Mouse (Mus musculus) MEL (cell line): ENCODE data around the gene Atp5l. TPM values are rescaled to one million over a fixed set of nuclear protein-coding genes. Genes with fewer than 3 reads are reported as not detected.
A peak's percentile ranks its signal among the peaks of the same experiment; 100 is the strongest.

ENCODE experiments used
- DNase-seq: peaks from one replicate; pipeline ENCODE4 v3.0.0; 2011; ENCODE audit warnings: low read depth, low spot score
- H3K27ac ChIP-seq: 2 replicates; pipeline ENCODE4 v1.5.1; 2012; ENCODE audit warnings: low read depth, mild to moderate bottlenecking, control low read depth, low read length, moderate library complexity; ENCODE audit not compliant: control insufficient read depth
- H3K27me3 ChIP-seq, 2 experiments: fragments of 150-350 bp in 1 of 2; sonication (generic) in 1 of 2; 2 replicates each; pipeline ENCODE4 v1.6.1; 2012; ENCODE audit warnings: low read length in 2 of 2, mild to moderate bottlenecking in 2 of 2, improper control_type of control experiment in 1 of 2, moderate library complexity in 1 of 2; ENCODE audit not compliant: insufficient read depth in 2 of 2, control insufficient read depth in 1 of 2
- H3K36me3 ChIP-seq, 2 experiments: 2 replicates each; pipeline ENCODE4 v1.6.1; 2012 to 2014; ENCODE audit warnings: low read length in 2 of 2, improper control_type of control experiment in 1 of 2, inconsistent platforms in 1 of 2, mild to moderate bottlenecking in 1 of 2; ENCODE audit not compliant: insufficient read depth in 2 of 2, control insufficient read depth in 1 of 2
- H3K4me1 ChIP-seq, 2 experiments: fragments of 150-350 bp in 1 of 2; sonication (generic) in 1 of 2; 2 replicates each; pipeline ENCODE4 v1.6.1; 2012; ENCODE audit warnings: low read length in 2 of 2, improper control_type of control experiment in 1 of 2, mild to moderate bottlenecking in 1 of 2; ENCODE audit not compliant: insufficient read depth in 2 of 2, control insufficient read depth in 1 of 2
- H3K4me3 ChIP-seq, 2 experiments: fragments of 150-350 bp in 1 of 2; sonication (generic) in 1 of 2; 2 replicates each; pipeline ENCODE4 v1.5.1; 2012; ENCODE audit warnings: low read depth in 2 of 2, low read length in 2 of 2, mild to moderate bottlenecking in 2 of 2, moderate library complexity in 2 of 2, control low read depth in 1 of 2, improper control_type of control experiment in 1 of 2; ENCODE audit not compliant: control insufficient read depth in 1 of 2, insufficient read depth in 1 of 2
- H3K79me2 ChIP-seq: 2 replicates; pipeline ENCODE4 v1.6.1; 2012; ENCODE audit warnings: mild to moderate bottlenecking, low read length, moderate library complexity; ENCODE audit not compliant: control insufficient read depth, poor library complexity, insufficient read depth
- H3K9ac ChIP-seq: 2 replicates; pipeline ENCODE4 v1.6.1; 2012; ENCODE audit warnings: low read depth, mild to moderate bottlenecking, control low read depth, low read length, moderate library complexity; ENCODE audit not compliant: control insufficient read depth, poor library complexity, severe bottlenecking
- H3K9me3 ChIP-seq: fragments of 150-350 bp; sonication (generic); replicated peaks from 2 replicates; pipeline ENCODE4 v1.6.1; 2012; ENCODE audit warnings: mild to moderate bottlenecking, low read length, improper control_type of control experiment, moderate library complexity; ENCODE audit not compliant: insufficient read depth
- BHLHE40 ChIP-seq: IDR thresholded peaks from 2 replicates; pipeline ENCODE4 v1.6.1; 2012; ENCODE audit warnings: low read depth, mild to moderate bottlenecking, inconsistent platforms, low read length, improper control_type of control experiment, borderline replicate concordance
- CHD1 ChIP-seq: IDR thresholded peaks from 2 replicates; pipeline ENCODE4 v1.6.1; 2012; ENCODE audit warnings: low read depth, mild to moderate bottlenecking, inconsistent platforms, low read length, improper control_type of control experiment
- CTCF ChIP-seq, 3 experiments: IDR thresholded peaks in 2 of 3; conservative IDR thresholded peaks in 1 of 3; 2 replicates each; pipeline ENCODE4 v1.5.1; 2011 to 2012; ENCODE audit warnings: low read length in 3 of 3, low read depth in 2 of 3, mild to moderate bottlenecking in 2 of 3, improper control_type of control experiment in 1 of 3, inconsistent platforms in 1 of 3, mixed read lengths in 1 of 3, moderate library complexity in 1 of 3; ENCODE audit not compliant: control insufficient read depth in 1 of 3, insufficient read depth in 1 of 3, poor library complexity in 1 of 3, severe bottlenecking in 1 of 3
- E2F4 ChIP-seq: IDR thresholded peaks from 2 replicates; pipeline ENCODE4 v1.6.1; 2011; ENCODE audit warnings: low read depth, low read length, improper control_type of control experiment, borderline replicate concordance
- EP300 ChIP-seq, 2 experiments: IDR thresholded peaks; 2 replicates each; pipeline ENCODE4 v1.6.1; 2011; ENCODE audit warnings: improper control_type of control experiment in 2 of 2, low read length in 2 of 2, low read depth in 1 of 2, mild to moderate bottlenecking in 1 of 2
- ETS1 ChIP-seq: IDR thresholded peaks from 2 replicates; pipeline ENCODE4 v1.6.1; 2012; ENCODE audit warnings: low read depth, mild to moderate bottlenecking, inconsistent platforms, low read length, improper control_type of control experiment, moderate library complexity
- MEF2A ChIP-seq: IDR thresholded peaks from 2 replicates; pipeline ENCODE4 v1.6.1; 2014; ENCODE audit warnings: low read depth, mild to moderate bottlenecking, inconsistent platforms, low read length, improper control_type of control experiment; ENCODE audit not compliant: poor library complexity, insufficient replicate concordance, severe bottlenecking; ENCODE audit errors: extremely low read depth
- MYB ChIP-seq: IDR thresholded peaks from 2 replicates; pipeline ENCODE4 v1.6.1; 2011; ENCODE audit warnings: mild to moderate bottlenecking, low read depth, low read length, improper control_type of control experiment
- MYC ChIP-seq: IDR thresholded peaks from 2 replicates; pipeline ENCODE4 v1.6.1; 2011; ENCODE audit warnings: low read depth, mild to moderate bottlenecking, low read length, improper control_type of control experiment, moderate library complexity
- NRF1 ChIP-seq: IDR thresholded peaks from 2 replicates; pipeline ENCODE4 v1.6.1; 2014; ENCODE audit warnings: low read depth, mild to moderate bottlenecking, inconsistent platforms, low read length, improper control_type of control experiment, moderate library complexity; ENCODE audit not compliant: poor library complexity, insufficient read depth, severe bottlenecking
- SIN3A ChIP-seq: IDR thresholded peaks from 2 replicates; pipeline ENCODE4 v1.6.1; 2012; ENCODE audit warnings: low read length, improper control_type of control experiment, inconsistent platforms
- SMC3 ChIP-seq: IDR thresholded peaks from 2 replicates; pipeline ENCODE4 v1.6.1; 2011; ENCODE audit warnings: low read depth, low read length, improper control_type of control experiment
- TAL1 ChIP-seq: IDR thresholded peaks from 2 replicates; pipeline ENCODE4 v1.6.1; 2012; ENCODE audit warnings: mild to moderate bottlenecking, inconsistent platforms, low read length, moderate library complexity, mixed read lengths
- TBP ChIP-seq: IDR thresholded peaks from 2 replicates; pipeline ENCODE4 v1.8.0; 2011; ENCODE audit warnings: low read depth, low read length, improper control_type of control experiment
- TCF12 ChIP-seq: IDR thresholded peaks from 2 replicates; pipeline ENCODE4 v1.6.1; 2014; ENCODE audit warnings: low read depth, mild to moderate bottlenecking, inconsistent platforms, low read length, improper control_type of control experiment, moderate library complexity
- UBTF ChIP-seq: IDR thresholded peaks from 2 replicates; pipeline ENCODE4 v1.6.1; 2012; ENCODE audit warnings: low read depth, mild to moderate bottlenecking, inconsistent platforms, low read length, improper control_type of control experiment, moderate library complexity, borderline replicate concordance; ENCODE audit not compliant: insufficient read depth
- USF2 ChIP-seq, 2 experiments: IDR thresholded peaks; 2 replicates each; pipeline ENCODE4 v1.6.1; 2011 to 2012; ENCODE audit warnings: improper control_type of control experiment in 2 of 2, low read length in 2 of 2, borderline replicate concordance in 1 of 2, inconsistent platforms in 1 of 2, low read depth in 1 of 2, mild to moderate bottlenecking in 1 of 2; ENCODE audit not compliant: insufficient read depth in 1 of 2
- ZMIZ1 ChIP-seq: IDR thresholded peaks from 2 replicates; pipeline ENCODE4 v1.6.1; 2012; ENCODE audit warnings: low read depth, mild to moderate bottlenecking, inconsistent platforms, low read length, improper control_type of control experiment, moderate library complexity
- ZNF384 ChIP-seq: IDR thresholded peaks from 2 replicates; pipeline ENCODE4 v1.6.1; 2012; ENCODE audit warnings: low read depth, mild to moderate bottlenecking, inconsistent platforms, low read length, improper control_type of control experiment
- polyA plus RNA-seq, 2 experiments: library from polyadenylated mRNA; stranded (reverse) in 1 of 2; unstranded in 1 of 2; fragments of >175 nt in 1 of 2; fragments of >200 nt in 1 of 2; gene quantifications; 2 replicates each; pipeline versions ENCODE4 v1.2.1 to v1.2.4; 2012; ENCODE audit warnings: low replicate concordance in 2 of 2, low read depth in 1 of 2; ENCODE audit not compliant: insufficient read length in 2 of 2, insufficient read depth in 1 of 2, missing spikeins in 1 of 2
- total RNA-seq: library from RNA; depleted of rRNA; stranded (reverse); fragments of 300-350 nt; gene quantifications from 2 replicates; pipeline ENCODE4 v1.2.3, GENCODE M21; 2012

Atp5l gene
- total and polyA plus RNA-seq, 3 experiments = 320 to 719 TPM; not detected in 1

GRCm38 (mm10) chr9:44880309-44881081, 40.0 kb downstream of the Atp5l start:
- no peak for TF ChIP-seq ETS1
- 0 out of 2 replicates have a peak, but pooled peaks have one; percentile 47 for TF ChIP-seq CHD1
- TF ChIP-seq, all 39 proteins: peak for 1
- Histone ChIP-seq H3K27me3 (peaks cover 0 to 1% of the 10 kb centered on the region in 2 experiments; a peak in 1 of 4 replicates), H3K4me1 (peaks cover 2 to 9% of the 10 kb centered on the region in 2 experiments; a peak in 2 of 4 replicates), H3K9ac (peak overlapping the region; percentile 95), H3K27ac (peak overlapping the region; percentile 50), H3K4me3 (peak overlapping the region; percentile 88 to 97), H3K9me3 (no peaks in the 10 kb centered on the region), H3K36me3 (peaks cover 5 to 10% of the 10 kb centered on the region in 2 experiments), H3K79me2 (peaks cover 53% of the 10 kb centered on the region)
- DNase-seq = peak; percentile 29

GRCm38 (mm10) chr9:44879694-44880271, 40.8 kb downstream of the Atp5l start:
- Histone ChIP-seq H3K9me3 (no peaks in the 10 kb centered on the region), H3K27ac (peak overlapping the region; percentile 41), H3K36me3 (peaks cover 5 to 10% of the 10 kb centered on the region in 2 experiments), H3K9ac (peak overlapping the region; percentile 95), H3K4me1 (peaks cover 2 to 9% of the 10 kb centered on the region in 2 experiments; a peak in 2 of 4 replicates), H3K79me2 (peaks cover 58% of the 10 kb centered on the region), H3K27me3 (no peaks in the 10 kb centered on the region), H3K4me3 (peak overlapping the region; percentile 88 to 97)
- peak; percentile 58 for DNase-seq
- TF ChIP-seq MYB (no peak), SIN3A (peak; percentile 27; the same call in 1 of the 2 replicates)

- Histone ChIP-seq H3K27ac (peak overlapping the region; percentile 41), H3K79me2 (peaks cover 66% of the 10 kb centered on the region), H3K9ac (peak overlapping the region; percentile 95), H3K4me1 (peaks cover 2 to 9% of the 10 kb centered on the region in 2 experiments; a peak in 2 of 4 replicates), H3K36me3 (peaks cover 5 to 10% of the 10 kb centered on the region in 2 experiments), H3K27me3 (no peaks in the 10 kb centered on the region), H3K4me3 (peak overlapping the region; percentile 88 to 97), H3K9me3 (no peaks in the 10 kb centered on the region)
- DNase-seq = peak; percentile 42
- TF ChIP-seq UBTF (no peak), MYC (no peak), E2F4 (no peak), CTCF (IDR thresholded peaks at IDR 0.05 in 2 of 3, conservative IDR thresholded peaks at IDR 0.05 in 1 of 3; ENCODE audit: control insufficient read depth in 1 of 3, insufficient read depth in 1 of 3, low read depth in 2 of 3, low read length in 3 of 3, poor library complexity in 1 of 3, severe bottlenecking in 1 of 3) (no peak), SMC3 (no peak), TAL1 (no peak), NRF1 (no peak), CHD1 (no peak), SIN3A (peak; percentile 55; the same call in 1 of the 2 replicates), TCF12 (peak; percentile 46; the same call in 1 of the 2 replicates), EP300 (IDR thresholded peaks at IDR 0.05; ENCODE audit: low read depth in 1 of 2, low read length in 2 of 2) (peak in 1 of 2 experiments; percentile 70; a peak in 2 of 4 replicates), ZNF384 (0 out of 2 replicates have a peak, but pooled peaks have one; percentile 5), USF2 (IDR thresholded peaks at IDR 0.05; ENCODE audit: borderline replicate concordance in 1 of 2, insufficient read depth in 1 of 2, low read depth in 1 of 2, low read length in 2 of 2) (no peak), ETS1 (peak; percentile 64), TBP (no peak), BHLHE40 (no peak), MEF2A (no peak), ZMIZ1 (no peak)
These were observed 41.6 kb downstream of the Atp5l start for GRCm38 (mm10) chr9:44878776-44879500.
